Mouse (Mus musculus) small intestine, adult 2 months (tissue): ENCODE measurements around the gene Cntnap1. TPM values are rescaled to one million over a fixed set of nuclear protein-coding genes. Genes with fewer than 3 reads are reported as not detected.

Source experiments
- H3K27ac ChIP-seq: fragments of 200-500 bp; 2 replicates; pipeline ENCODE4 v1.5.1; 2012; ENCODE audit warnings: low read depth, low read length, control low read depth, inconsistent platforms; ENCODE audit not compliant: insufficient read depth
- H3K27me3 ChIP-seq: fragments of 200-500 bp; 2 replicates; pipeline ENCODE4 v1.6.1; 2012; ENCODE audit warnings: mild to moderate bottlenecking, moderate library complexity, low read length, inconsistent platforms; ENCODE audit not compliant: control insufficient read depth, insufficient read depth
- H3K36me3 ChIP-seq: fragments of 200-500 bp; 2 replicates; pipeline ENCODE4 v1.6.1; 2012; ENCODE audit warnings: mild to moderate bottlenecking, low read length, control low read depth, inconsistent platforms; ENCODE audit not compliant: control insufficient read depth, insufficient read depth
- H3K4me1 ChIP-seq: fragments of 200-500 bp; 2 replicates; pipeline ENCODE4 v1.6.1; 2012; ENCODE audit warnings: low read length, inconsistent platforms, mixed read lengths; ENCODE audit not compliant: control insufficient read depth, insufficient read depth, insufficient read length
- H3K4me3 ChIP-seq: fragments of 200-500 bp; 2 replicates; pipeline ENCODE4 v1.5.1; 2012; ENCODE audit warnings: low read depth, mild to moderate bottlenecking, control low read depth, inconsistent platforms, low read length, moderate library complexity
- CTCF ChIP-seq: fragments of 200-500 bp; IDR thresholded peaks from 2 replicates; pipeline ENCODE4 v1.5.1; 2012; ENCODE audit warnings: low read depth, mild to moderate bottlenecking, control low read depth, inconsistent platforms, low read length, moderate library complexity, mixed read lengths; ENCODE audit not compliant: insufficient replicate concordance, insufficient read length; ENCODE audit errors: extremely low read depth
- POLR2A ChIP-seq: fragments of 200-500 bp; IDR thresholded peaks from 2 replicates; pipeline ENCODE4 v1.6.1; 2012; ENCODE audit warnings: low read depth, mild to moderate bottlenecking, control low read depth, inconsistent platforms, low read length, moderate library complexity
- WGBS: fragments of 180-500 bp; shearing (Covaris S2); methylation state at CpG from one replicate; pipeline ENCODE4 v1.1.7; 2018; 5-methylcytosine and 5-hydroxymethylcytosine counted together
- polyA plus RNA-seq: library from polyadenylated mRNA; depleted of rRNA; stranded (reverse); fragments of >200 nt; gene quantifications from 2 replicates; pipeline ENCODE4 v1.2.3, GENCODE M21; 2012

Gene Cntnap1
- polyA plus RNA-seq, 1 experiment: 2.8 TPM

DNA sequence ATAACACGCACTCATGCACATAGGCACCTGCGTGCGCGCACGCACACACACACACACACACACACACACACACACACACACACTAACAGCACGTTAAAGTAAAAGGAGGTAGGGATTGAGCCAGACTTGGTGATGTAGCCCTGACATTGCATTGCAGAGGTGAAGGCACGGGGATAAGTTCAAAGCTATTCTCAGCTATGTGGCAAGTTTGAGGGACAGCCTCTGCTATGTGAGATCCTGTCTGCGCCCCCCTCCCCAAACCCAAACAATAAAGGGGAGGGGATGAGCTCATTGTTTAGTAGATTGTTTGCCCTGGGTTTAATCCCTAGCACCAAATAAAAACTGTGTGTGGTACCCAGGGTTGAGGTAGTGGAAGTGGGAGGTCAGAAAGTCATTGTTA is 29.2 kb upstream of the Cntnap1 start:
- H3K27ac ChIP-seq: no peak overlapping the region
- 83% methylated on average over 8 of the region's 8 CpGs for WGBS

GRCm38 (mm10) chr11:101142215-101142967 is 27.9 kb upstream of the Cntnap1 start:
- no peak overlapping the region for H3K4me3 ChIP-seq
- no peak overlapping the region for H3K27ac ChIP-seq
- WGBS: 89% methylated on average over 10 of the region's 10 CpGs
- TF ChIP-seq CTCF: no peak
- no peak for TF ChIP-seq POLR2A
- H3K36me3 ChIP-seq: no peaks in the 10 kb centered on the region
- peaks cover 2% of the 10 kb centered on the region; the same call in 1 of the 2 replicates for H3K4me1 ChIP-seq
- H3K27me3 ChIP-seq: peaks cover 9% of the 10 kb centered on the region; the same call in 1 of the 2 replicates

More for the DNA sequence above, 29.2 kb upstream of the Cntnap1 start:
- Histone ChIP-seq H3K36me3 (no peaks in the 10 kb centered on the region), H3K4me3 (no peak overlapping the region), H3K27me3 (peaks cover 9% of the 10 kb centered on the region; the same call in 1 of the 2 replicates), H3K4me1 (peaks cover 2% of the 10 kb centered on the region; the same call in 1 of the 2 replicates)
- no peak for TF ChIP-seq POLR2A
- TF ChIP-seq CTCF: no peak

GRCm38 (mm10) chr11:101143338-101144225 is 26.7 kb upstream of the Cntnap1 start:
- WGBS: 31% methylated on average over 18 of the region's 19 CpGs
- Histone ChIP-seq H3K27me3 (peaks cover 9% of the 10 kb centered on the region; the same call in 1 of the 2 replicates), H3K4me1 (peaks cover 2% of the 10 kb centered on the region; the same call in 1 of the 2 replicates), H3K36me3 (no peaks in the 10 kb centered on the region), H3K4me3 (peak overlapping the region; percentile 51), H3K27ac (peak overlapping the region; percentile 50)
- TF ChIP-seq POLR2A (no peak), CTCF (no peak)

- 47% methylated on average over 10 of the region's 10 CpGs for WGBS
- TF ChIP-seq POLR2A (no peak), CTCF (no peak)
- Histone ChIP-seq H3K27me3 (no peaks in the 10 kb centered on the region), H3K4me1 (no peaks in the 10 kb centered on the region), H3K36me3 (no peaks in the 10 kb centered on the region), H3K4me3 (no peak overlapping the region), H3K27ac (no peak overlapping the region)
Observed at GRCm38 (mm10) chr11:101146377-101146776, 23.9 kb upstream of the Cntnap1 start.

DNA sequence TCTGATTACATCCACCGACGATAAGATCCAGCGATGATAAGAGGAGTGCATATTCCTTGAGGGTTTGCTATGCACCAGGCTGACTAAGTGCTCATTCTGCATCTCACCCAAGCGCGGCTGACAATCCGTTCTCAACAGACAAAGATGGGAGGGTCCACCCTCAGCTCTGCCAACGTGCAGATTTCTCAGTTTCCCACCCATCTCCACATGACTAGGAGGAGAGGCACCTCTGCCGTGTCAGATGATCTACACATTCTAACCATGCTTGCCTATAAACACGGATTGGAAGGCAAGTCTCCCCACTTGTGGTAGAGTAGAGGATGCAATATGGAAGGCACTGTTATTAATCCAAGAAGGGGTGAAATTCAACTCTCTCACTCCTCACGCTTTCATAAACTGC is 21.6 kb upstream of the Cntnap1 start:
- no peaks in the 10 kb centered on the region for H3K36me3 ChIP-seq
- 80% methylated on average over 10 of the region's 10 CpGs for WGBS
- TF ChIP-seq POLR2A: no peak
- no peak for TF ChIP-seq CTCF
- no peaks in the 10 kb centered on the region for H3K27me3 ChIP-seq
- peaks cover 2% of the 10 kb centered on the region; the same call in 1 of the 2 replicates for H3K4me1 ChIP-seq
- H3K27ac ChIP-seq: no peak overlapping the region
- H3K4me3 ChIP-seq: no peak overlapping the region

DNA sequence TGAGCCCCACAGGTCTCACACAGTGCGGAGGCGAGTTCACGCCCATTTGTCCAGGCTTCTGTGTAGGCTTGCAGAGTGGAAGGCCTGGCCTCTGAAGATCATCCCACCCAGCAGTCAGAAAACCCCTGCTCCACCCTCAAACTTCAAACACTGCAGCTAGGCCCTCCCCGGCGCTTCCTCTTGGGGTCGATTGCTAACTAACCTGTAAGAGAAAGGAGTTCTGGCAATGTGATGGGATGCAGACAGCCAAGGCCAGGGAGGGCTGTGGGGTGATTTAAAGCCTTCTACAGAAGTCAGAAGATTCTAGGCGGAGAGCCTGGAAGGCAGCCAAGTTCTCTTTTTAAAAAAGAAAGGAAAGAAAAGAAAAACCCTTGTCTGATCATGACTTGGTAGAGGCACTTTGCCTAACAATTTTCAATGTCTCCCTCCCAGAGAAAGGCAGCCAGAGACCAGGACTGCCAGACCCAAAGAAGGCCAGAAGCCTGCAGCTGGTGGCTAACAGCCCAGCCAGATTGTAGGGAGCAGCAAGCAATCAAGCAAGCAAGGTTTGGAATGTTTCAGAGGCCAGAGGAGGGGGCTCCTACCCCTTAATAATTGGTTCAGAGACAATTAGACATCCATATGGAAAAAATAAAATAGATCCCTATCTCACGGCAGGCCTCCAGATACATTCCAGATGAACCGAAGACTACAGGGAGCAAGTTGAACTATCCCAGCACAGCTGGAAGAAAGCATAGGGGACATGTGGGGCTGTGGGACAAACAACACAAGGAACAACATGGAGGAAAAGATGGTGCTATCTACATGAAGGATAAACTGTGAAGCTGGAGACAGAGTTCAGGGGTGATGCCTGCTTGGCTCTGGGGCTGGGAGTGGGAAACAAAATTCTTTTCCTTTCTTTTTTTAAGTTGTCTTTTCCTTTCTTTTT is 20.9 kb upstream of the Cntnap1 start:
- no peak overlapping the region for H3K27ac ChIP-seq
- no peak for TF ChIP-seq POLR2A
- TF ChIP-seq CTCF: no peak
- H3K4me1 ChIP-seq: peaks cover 3% of the 10 kb centered on the region; the same call in 1 of the 2 replicates
- H3K4me3 ChIP-seq: no peak overlapping the region
- WGBS: 56% methylated on average over 9 of the region's 9 CpGs
- no peaks in the 10 kb centered on the region for H3K27me3 ChIP-seq
- H3K36me3 ChIP-seq: no peaks in the 10 kb centered on the region
